Mouse (Mus musculus) lung, postnatal 0 days (tissue): Measurements from ENCODE around the gene Pink1. TPM values are rescaled to one million over a fixed set of nuclear protein-coding genes. Genes with fewer than 3 reads are reported as not detected.

Experiments
- ATAC-seq: fragments of 200-750 bp; cut with Nextera tagmentation; 2 replicates; pipeline ENCODE4 v1.8.0; 2017; ENCODE audit warnings: moderate library complexity
- DNase-seq: peaks from one replicate; pipeline ENCODE4 v3.0.0-alpha.2; 2016; ENCODE audit warnings: low spot score
- H3K27ac ChIP-seq: fragments of 300-500 bp; sonication (generic); 2 replicates; pipeline ENCODE4 v1.5.1; 2014; ENCODE audit warnings: antibody characterized with exemption, mild to moderate bottlenecking, low read length, mixed read lengths
- H3K27me3 ChIP-seq: fragments of 300-500 bp; sonication (generic); replicated peaks from 2 replicates; pipeline ENCODE4 v1.6.1; 2014; ENCODE audit warnings: low read length, mixed read lengths; ENCODE audit not compliant: insufficient read depth
- H3K36me3 ChIP-seq: fragments of 300-500 bp; sonication (generic); 2 replicates; pipeline ENCODE4 v1.6.1; 2014; ENCODE audit warnings: low read length, mixed read lengths; ENCODE audit not compliant: insufficient read depth
- H3K4me1 ChIP-seq: fragments of 300-500 bp; sonication (generic); 2 replicates; pipeline ENCODE4 v1.6.1; 2014; ENCODE audit warnings: antibody characterized with exemption, low read depth, low read length, mixed read lengths; ENCODE audit not compliant: insufficient read depth
- H3K4me2 ChIP-seq: fragments of 300-500 bp; sonication (generic); replicated peaks from 2 replicates; pipeline ENCODE4 v1.6.1; 2014; ENCODE audit warnings: low read depth, mild to moderate bottlenecking, low read length, moderate library complexity, mixed read lengths
- H3K4me3 ChIP-seq: fragments of 300-500 bp; sonication (generic); 2 replicates; pipeline ENCODE4 v1.5.1; 2014; ENCODE audit warnings: low read depth, low read length
- H3K9ac ChIP-seq: fragments of 300-500 bp; sonication (generic); replicated peaks from 2 replicates; pipeline ENCODE4 v1.6.1; 2014; ENCODE audit warnings: low read depth, mild to moderate bottlenecking
- H3K9me3 ChIP-seq: fragments of 300-500 bp; sonication (generic); 2 replicates; pipeline ENCODE4 v1.6.1; 2016; ENCODE audit warnings: low read length, mixed read lengths
- CTCF ChIP-seq: IDR thresholded peaks from 2 replicates; pipeline ENCODE4 v1.5.1; 2016; ENCODE audit warnings: antibody characterized with exemption, mild to moderate bottlenecking
- EP300 ChIP-seq: IDR thresholded peaks from 2 replicates; pipeline ENCODE4 v1.6.1; 2016; ENCODE audit warnings: antibody characterized with exemption, mild to moderate bottlenecking, control low read depth
- WGBS: fragments of 180-500 bp; shearing (Covaris S2); extraction: QIAGEN DNeasy Blood & Tissue Kit; methylation state at CpG from one replicate; pipeline ENCODE4 v1.1.7; 2014; 5-methylcytosine and 5-hydroxymethylcytosine counted together
- polyA plus RNA-seq: library from polyadenylated mRNA; unstranded; fragments of >200 nt; fragmentation: Nextera tagmentation; extraction: Ambion mirVana; gene quantifications from 2 replicates; pipeline ENCODE4 v1.2.1, GENCODE M21; 2015

Gene Pink1
- polyA plus RNA-seq, 1 experiment from 2014 or later: 129 TPM

DNA sequence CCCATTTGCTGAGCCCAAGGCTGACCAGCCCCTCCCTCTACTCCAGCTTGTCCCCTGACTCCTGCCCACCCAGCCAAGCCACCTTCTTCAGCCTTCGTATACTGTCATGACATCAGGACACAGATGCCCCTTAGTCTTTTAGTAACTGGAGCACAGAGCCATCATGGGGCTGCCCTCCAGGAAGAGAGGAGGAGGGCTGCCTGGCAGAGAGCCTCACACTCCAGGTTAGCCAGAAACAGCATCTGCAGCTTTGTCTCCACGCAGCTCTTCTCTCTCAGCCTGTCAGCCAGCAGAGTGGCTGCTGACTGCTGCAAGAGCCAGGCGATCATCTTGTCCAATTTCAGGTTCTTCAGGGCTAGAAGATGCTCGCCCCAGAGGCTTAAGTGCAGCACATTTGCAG lies 12.3 kb downstream of the Pink1 start:
- H3K4me3 ChIP-seq: no peak overlapping the region
- no peak overlapping the region for H3K9ac ChIP-seq
- 86% methylated on average over 4 of the region's 4 CpGs for WGBS
- H3K27me3 ChIP-seq: no peaks in the 10 kb centered on the region
- TF ChIP-seq CTCF: no peak
- no peak for TF ChIP-seq EP300
- peaks cover 35% of the 10 kb centered on the region for H3K36me3 ChIP-seq
- no peak for ATAC-seq
- no peak for DNase-seq
- no peaks in the 10 kb centered on the region for H3K9me3 ChIP-seq
- H3K4me1 ChIP-seq: no peaks in the 10 kb centered on the region
- H3K4me2 ChIP-seq: no peak overlapping the region
- H3K27ac ChIP-seq: no peak overlapping the region

- ATAC-seq (no peak), DNase-seq (no peak)
- Histone ChIP-seq H3K4me3 (no peak overlapping the region), H3K9me3 (no peaks in the 10 kb centered on the region), H3K27me3 (no peaks in the 10 kb centered on the region), H3K27ac (no peak overlapping the region), H3K4me1 (no peaks in the 10 kb centered on the region), H3K9ac (no peak overlapping the region), H3K4me2 (no peak overlapping the region), H3K36me3 (peaks cover 35% of the 10 kb centered on the region)
- TF ChIP-seq CTCF (no peak), EP300 (no peak)
- WGBS: 81% methylated on average over 11 of the region's 11 CpGs
Measured at GRCm38 (mm10) chr4:138313021-138313420, 13.1 kb downstream of the Pink1 start.

DNA sequence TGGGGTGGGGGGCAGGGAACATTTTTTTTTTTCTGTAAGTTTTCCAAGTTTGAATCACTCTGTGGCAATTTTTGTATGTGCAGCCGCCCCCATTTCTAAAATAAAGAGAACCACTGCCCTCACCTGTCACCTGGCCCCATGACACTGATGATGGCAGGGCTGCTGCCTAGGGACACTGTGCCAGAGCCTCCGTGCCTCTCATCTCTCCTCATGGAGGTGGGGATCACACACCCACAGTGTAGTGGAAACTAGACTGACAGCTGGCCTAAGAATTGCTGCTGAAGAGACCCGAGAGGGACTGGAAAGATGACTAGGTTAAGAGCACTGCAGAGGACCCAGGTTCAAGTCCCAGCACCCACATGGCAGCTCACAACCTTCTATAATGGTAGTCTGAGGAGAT lies 14.0 kb downstream of the Pink1 start:
- H3K9ac ChIP-seq: no peak overlapping the region
- H3K4me2 ChIP-seq: no peak overlapping the region
- WGBS: 100% methylated on average over 3 of the region's 3 CpGs
- no peak overlapping the region for H3K4me3 ChIP-seq
- no peaks in the 10 kb centered on the region for H3K4me1 ChIP-seq
- H3K9me3 ChIP-seq: no peaks in the 10 kb centered on the region
- peaks cover 33% of the 10 kb centered on the region for H3K36me3 ChIP-seq
- H3K27ac ChIP-seq: no peak overlapping the region
- no peak for TF ChIP-seq CTCF
- no peak for TF ChIP-seq EP300
- no peaks in the 10 kb centered on the region for H3K27me3 ChIP-seq
- DNase-seq (no peak), ATAC-seq (no peak)

DNA sequence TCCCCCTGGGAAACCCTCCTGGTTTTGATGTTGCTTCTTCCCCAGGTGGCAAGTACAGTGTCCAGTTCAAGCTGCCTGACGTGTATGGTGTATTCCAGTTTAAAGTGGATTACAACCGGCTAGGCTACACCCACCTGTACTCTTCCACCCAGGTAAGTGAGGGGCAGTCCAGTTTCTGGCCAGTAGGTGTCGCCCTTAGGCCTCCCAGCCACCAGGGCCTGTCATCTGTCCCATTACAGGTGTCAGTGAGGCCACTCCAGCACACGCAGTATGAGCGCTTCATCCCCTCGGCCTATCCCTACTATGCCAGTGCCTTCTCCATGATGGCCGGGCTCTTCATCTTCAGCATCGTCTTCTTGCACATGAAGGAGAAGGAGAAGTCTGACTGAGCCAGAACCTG lies 14.5 kb downstream of the Pink1 start:
- DNase-seq (peak; percentile 59), ATAC-seq (peak; percentile 72)
- no peak overlapping the region for H3K4me3 ChIP-seq
- no peak overlapping the region for H3K4me2 ChIP-seq
- no peak overlapping the region for H3K9ac ChIP-seq
- H3K27ac ChIP-seq: no peak overlapping the region
- no peaks in the 10 kb centered on the region for H3K4me1 ChIP-seq
- peaks cover 29% of the 10 kb centered on the region for H3K36me3 ChIP-seq
- H3K9me3 ChIP-seq: no peaks in the 10 kb centered on the region
- TF ChIP-seq CTCF (peak; percentile 83), EP300 (no peak)
- 59% methylated on average over 8 of the region's 8 CpGs for WGBS
- H3K27me3 ChIP-seq: no peaks in the 10 kb centered on the region

DNA sequence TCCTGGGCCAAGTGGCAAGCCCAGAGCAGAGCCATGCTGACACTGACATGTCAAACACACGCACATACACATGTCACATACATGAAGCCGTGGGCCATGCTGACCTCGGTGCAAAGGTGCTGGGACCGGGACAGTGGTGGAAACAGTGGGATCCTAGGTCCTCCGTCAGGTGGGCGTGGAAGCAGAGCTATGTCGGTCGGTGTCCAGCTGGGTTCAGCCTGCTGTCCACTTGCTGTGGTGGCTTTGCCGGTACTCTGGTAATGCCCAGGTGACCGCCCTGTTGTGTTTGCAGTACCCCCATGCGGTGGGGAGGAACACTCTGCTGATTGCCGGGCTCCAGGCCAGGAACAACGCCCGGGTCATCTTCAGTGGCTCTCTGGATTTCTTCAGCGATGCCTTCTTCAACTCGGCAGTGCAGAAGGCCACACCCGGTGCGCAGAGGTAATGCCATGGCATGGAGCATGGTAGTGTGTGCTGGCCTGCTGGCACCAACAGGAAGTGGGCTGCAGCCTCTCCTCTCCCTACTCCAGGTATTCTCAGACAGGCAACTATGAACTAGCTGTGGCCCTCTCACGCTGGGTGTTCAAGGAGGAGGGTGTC lies 15.7 kb downstream of the Pink1 start:
- TF ChIP-seq CTCF: no peak
- Histone ChIP-seq H3K36me3 (peaks cover 27% of the 10 kb centered on the region), H3K4me3 (no peak overlapping the region), H3K27ac (no peak overlapping the region), H3K27me3 (no peaks in the 10 kb centered on the region), H3K4me1 (peaks cover 5% of the 10 kb centered on the region; the same call in 1 of the 2 replicates), H3K9ac (no peak overlapping the region), H3K4me2 (no peak overlapping the region), H3K9me3 (no peaks in the 10 kb centered on the region)
- 90% methylated on average over 19 of the region's 19 CpGs for WGBS
- DNase-seq: no peak
- ATAC-seq: no peak

DNA sequence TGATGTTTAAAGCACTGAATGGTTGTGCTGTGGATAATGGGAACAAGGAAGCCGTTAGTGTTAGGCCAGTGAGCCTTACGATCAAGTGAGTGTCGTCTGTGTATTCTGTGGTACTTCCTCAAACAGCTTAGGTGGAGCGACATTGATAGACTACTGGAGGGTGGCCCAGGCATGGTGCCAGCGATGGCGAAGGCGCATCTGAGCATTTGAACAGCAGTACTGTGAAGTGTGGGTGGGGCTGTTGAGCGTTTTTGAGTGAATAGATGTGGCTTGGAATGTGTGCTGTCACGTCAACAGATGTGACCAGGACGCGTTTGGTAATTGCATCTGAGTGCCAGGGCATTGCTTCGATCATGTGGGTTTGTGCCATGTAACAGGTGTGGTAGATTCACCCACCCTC lies 18.4 kb downstream of the Pink1 start:
- Histone ChIP-seq H3K4me1 (peaks cover 14% of the 10 kb centered on the region; the same call in 1 of the 2 replicates), H3K36me3 (peaks cover 14% of the 10 kb centered on the region), H3K9me3 (no peaks in the 10 kb centered on the region), H3K4me3 (no peak overlapping the region), H3K4me2 (no peak overlapping the region), H3K27ac (no peak overlapping the region), H3K9ac (no peak overlapping the region), H3K27me3 (no peaks in the 10 kb centered on the region)
- ATAC-seq (no peak), DNase-seq (no peak)
- 76% methylated on average over 12 of the region's 12 CpGs for WGBS
- no peak for TF ChIP-seq EP300
- no peak for TF ChIP-seq CTCF

- WGBS: 82% methylated on average over 3 of the region's 3 CpGs
- no peak overlapping the region for H3K4me2 ChIP-seq
- no peak for DNase-seq
Measured at GRCm38 (mm10) chr4:138307025-138307424, 19.1 kb downstream of the Pink1 start.

More at GRCm38 (mm10) chr4:138307025-138307424, 19.1 kb downstream of the Pink1 start:
- no peak overlapping the region for H3K27ac ChIP-seq
- no peak overlapping the region for H3K4me3 ChIP-seq
- H3K9me3 ChIP-seq: no peaks in the 10 kb centered on the region
- ATAC-seq: no peak
- TF ChIP-seq CTCF (no peak), EP300 (no peak)
- H3K4me1 ChIP-seq: peaks cover 14% of the 10 kb centered on the region; the same call in 1 of the 2 replicates
- no peaks in the 10 kb centered on the region for H3K27me3 ChIP-seq
- H3K36me3 ChIP-seq: peaks cover 12% of the 10 kb centered on the region
- no peak overlapping the region for H3K9ac ChIP-seq
